Mouse (Mus musculus): ENCODE measurements around the gene Fto. TPM values are rescaled to one million over a fixed set of nuclear protein-coding genes. Genes with fewer than 3 reads are reported as not detected.

Gene Fto
- total and polyA plus RNA-seq, 3 experiments: 8.4 to 43.2 (median 15.7) TPM

GRCm38 (mm10) chr8:91380796-91381542 is 67.6 kb downstream of the Fto start:
- H3K4me2 ChIP-seq (ENCODE audit: insufficient read depth, low read depth, poor library complexity, severe bottlenecking): no peak overlapping the region
- no peak overlapping the region for H3K27ac ChIP-seq (ENCODE audit: insufficient read depth, low read depth)
- H3K4me3 ChIP-seq (replicated peaks in 1 of 3; ENCODE audit: low read depth in 2 of 3, low read length in 2 of 3, poor library complexity in 1 of 3): no peak overlapping the region
- H3K36me3 ChIP-seq (replicated peaks in 1 of 2; ENCODE audit: control insufficient read depth in 1 of 2, insufficient read depth in 1 of 2, low read length in 1 of 2): peaks cover 0 to 9% of the 10 kb centered on the region in 2 experiments
- H3K9me3 ChIP-seq (replicated peaks; ENCODE audit: low read length): no peaks in the 10 kb centered on the region
- no peak overlapping the region for H3K9ac ChIP-seq (ENCODE audit: insufficient read depth, low read depth)
- dilution Hi-C loops (cut with MboI; ENCODE audit: extremely low pct_ligation_motif_present, extremely low pct_unique_long_range_greater_than_20kb, low sequenced_read_pairs) (no loop called here), in situ Hi-C loops (cut with MboI; ENCODE audit: low pct_ligation_motif_present, low pct_unique_long_range_greater_than_20kb, low sequenced_read_pairs) (no loop called here)
- DNase-seq (ENCODE audit: extremely low read depth): no peak
- peaks cover 8 to 62% of the 10 kb centered on the region in 2 experiments; a peak in 3 of 4 replicates for H3K4me1 ChIP-seq (ENCODE audit: control insufficient read depth in 1 of 2, insufficient read depth in 2 of 2)
- no peaks in the 10 kb centered on the region for H3K27me3 ChIP-seq (replicated peaks)
- no peak for TF ChIP-seq CTCF (conservative IDR thresholded peaks at IDR 0.05 in 1 of 2, IDR thresholded peaks at IDR 0.05 in 1 of 2; ENCODE audit: low read depth in 2 of 2, low read length in 2 of 2)
- no peak for TF ChIP-seq CHD2 (IDR thresholded peaks at IDR 0.05; ENCODE audit: low read length)
- no peak for TF ChIP-seq MEF2A (IDR thresholded peaks at IDR 0.05; ENCODE audit: borderline replicate concordance, low read depth, low read length)
- no peak for TF ChIP-seq ZNF384 (IDR thresholded peaks at IDR 0.05; ENCODE audit: low read depth, low read length)
- no peak for TF ChIP-seq MXI1 (IDR thresholded peaks at IDR 0.05; ENCODE audit: low read depth, low read length)
- no peak for TF ChIP-seq POLR2AphosphoS2 (IDR thresholded peaks at IDR 0.05; ENCODE audit: low read depth, low read length)
- TF ChIP-seq MYC (IDR thresholded peaks at IDR 0.05; ENCODE audit: low read depth, low read length): no peak
- TF ChIP-seq ZMIZ1 (IDR thresholded peaks at IDR 0.05; ENCODE audit: low read depth, low read length): no peak
- TF ChIP-seq UBTF (IDR thresholded peaks at IDR 0.05; ENCODE audit: low read depth, low read length): no peak
- TF ChIP-seq USF2 (conservative IDR thresholded peaks at IDR 0.05; ENCODE audit: low read depth, low read length): no peak
- TF ChIP-seq NELFE (IDR thresholded peaks at IDR 0.05; ENCODE audit: low read depth, low read length): no peak
- TF ChIP-seq TBP (conservative IDR thresholded peaks at IDR 0.05; ENCODE audit: low read depth, low read length): no peak
- TF ChIP-seq HCFC1 (IDR thresholded peaks at IDR 0.05; ENCODE audit: low read depth, low read length): no peak
- TF ChIP-seq SMC3 (IDR thresholded peaks at IDR 0.05; ENCODE audit: low read depth, low read length): no peak
- TF ChIP-seq ZKSCAN1 (IDR thresholded peaks at IDR 0.05; ENCODE audit: borderline replicate concordance, low read depth, low read length): no peak
- peaks cover 8% of the 10 kb centered on the region; the same call in 1 of the 2 replicates for H3K79me2 ChIP-seq (replicated peaks; ENCODE audit: control insufficient read depth, extremely low read depth, insufficient read depth, poor library complexity, severe bottlenecking)

GRCm38 (mm10) chr8:91381543-91382106 is 68.3 kb downstream of the Fto start:
- Histone ChIP-seq H3K9ac (ENCODE audit: insufficient read depth, low read depth) (no peak overlapping the region), H3K27me3 (replicated peaks) (no peaks in the 10 kb centered on the region), H3K4me2 (ENCODE audit: insufficient read depth, low read depth, poor library complexity, severe bottlenecking) (peak overlapping the region; percentile 7; the same call in 1 of the 2 replicates), H3K4me1 (ENCODE audit: control insufficient read depth in 1 of 2, insufficient read depth in 2 of 2) (peaks cover 6 to 55% of the 10 kb centered on the region in 2 experiments; a peak in 3 of 4 replicates), H3K79me2 (replicated peaks; ENCODE audit: control insufficient read depth, extremely low read depth, insufficient read depth, poor library complexity, severe bottlenecking) (peaks cover 8% of the 10 kb centered on the region; the same call in 1 of the 2 replicates), H3K36me3 (replicated peaks in 1 of 2; ENCODE audit: control insufficient read depth in 1 of 2, insufficient read depth in 1 of 2, low read length in 1 of 2) (peaks cover 0 to 11% of the 10 kb centered on the region in 2 experiments), H3K27ac (ENCODE audit: insufficient read depth, low read depth) (no peak overlapping the region), H3K4me3 (replicated peaks in 1 of 3; ENCODE audit: low read depth in 2 of 3, low read length in 2 of 3, poor library complexity in 1 of 3) (no peak overlapping the region), H3K9me3 (replicated peaks; ENCODE audit: low read length) (no peaks in the 10 kb centered on the region)
- dilution Hi-C loops (cut with MboI; ENCODE audit: extremely low pct_ligation_motif_present, extremely low pct_unique_long_range_greater_than_20kb, low sequenced_read_pairs) (no loop called here), in situ Hi-C loops (cut with MboI; ENCODE audit: low pct_ligation_motif_present, low pct_unique_long_range_greater_than_20kb, low sequenced_read_pairs) (no loop called here)
- DNase-seq (ENCODE audit: extremely low read depth): peak; percentile 61
- TF ChIP-seq USF2 (conservative IDR thresholded peaks at IDR 0.05; ENCODE audit: low read depth, low read length) (no peak), ETS1 (conservative IDR thresholded peaks at IDR 0.05; ENCODE audit: low read depth, low read length) (no peak), TBP (conservative IDR thresholded peaks at IDR 0.05; ENCODE audit: low read depth, low read length) (no peak), POLR2AphosphoS2 (IDR thresholded peaks at IDR 0.05; ENCODE audit: low read depth, low read length) (no peak), ELF1 (IDR thresholded peaks at IDR 0.05; ENCODE audit: low read depth, low read length) (no peak), ZKSCAN1 (IDR thresholded peaks at IDR 0.05; ENCODE audit: borderline replicate concordance, low read depth, low read length) (no peak), MXI1 (IDR thresholded peaks at IDR 0.05; ENCODE audit: low read depth, low read length) (no peak), TCF12 (IDR thresholded peaks at IDR 0.05; ENCODE audit: low read depth, low read length) (no peak), CTCF (conservative IDR thresholded peaks at IDR 0.05 in 1 of 2, IDR thresholded peaks at IDR 0.05 in 1 of 2; ENCODE audit: low read depth in 2 of 2, low read length in 2 of 2) (no peak), E2F4 (IDR thresholded peaks at IDR 0.05; ENCODE audit: insufficient replicate concordance, low read depth, low read length) (no peak), ZNF384 (IDR thresholded peaks at IDR 0.05; ENCODE audit: low read depth, low read length) (no peak), NELFE (IDR thresholded peaks at IDR 0.05; ENCODE audit: low read depth, low read length) (no peak), PAX5 (IDR thresholded peaks at IDR 0.05; ENCODE audit: low read length) (no peak), RAD21 (IDR thresholded peaks at IDR 0.05; ENCODE audit: low read depth, low read length) (no peak), GABPA (IDR thresholded peaks at IDR 0.05; ENCODE audit: insufficient replicate concordance, low read depth, low read length) (no peak)

All from CH12.LX (cell line).